9 mouse cellular contexts compared by ENCODE assay signal in the genomic region with DNA sequence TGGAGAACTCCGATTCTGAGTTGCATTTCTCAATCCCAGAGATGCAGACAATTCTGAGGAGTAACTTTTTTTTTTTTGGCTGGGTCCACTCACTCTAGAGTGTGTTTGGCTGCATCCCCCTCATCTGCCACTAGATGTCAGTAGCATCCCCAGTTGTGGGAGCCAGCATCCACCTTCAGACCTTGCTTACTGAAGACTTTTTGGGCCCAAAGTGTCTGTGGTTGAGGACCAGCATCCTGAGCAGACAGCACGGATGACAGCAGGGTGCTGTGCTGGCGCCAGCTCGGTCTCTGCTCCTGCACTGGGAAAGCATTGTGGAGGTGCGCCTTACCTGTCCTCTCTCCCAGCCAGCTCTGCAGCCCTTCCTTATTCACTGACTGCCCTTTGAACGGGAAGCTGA. TPM values are rescaled to one million over a fixed set of nuclear protein-coding genes. Genes with fewer than 3 reads are reported as not detected.
DNase-seq lines count a peak whose midpoint lies in the region; ATAC-seq and TF ChIP-seq lines count a peak whose summit lies in the region.
"Had no signal": no experiment of that assay in that cellular context is flagged by ENCODE, and none has a peak within 500 bp of the region (broad histone marks: within the 10 kb centered on the region; RNA-seq: fewer than 3 reads in every experiment).

No protein-coding gene starts in this region.

- H3K4me3 ChIP-seq in gastrocnemius, adult 2 months = no peak overlapping the region
- H3K4me3 ChIP-seq: liver, embryonic 13.5 days had no signal

- DNase-seq in gastrocnemius, adult 2 months = peak; percentile 37
- DNase-seq in gastrocnemius, adult 8-10 months (ENCODE audit: low spot score in 2 of 2) = no peak
- DNase-seq in Muller cell, postnatal 12 days (ENCODE audit: inconsistent ontology term) = peak; percentile 41
- peak; percentile 95 for DNase-seq in cerebellum, adult 9-11 months
- peak; percentile 54 to 69 for DNase-seq in frontal cortex, postnatal 25 days (ENCODE audit: low spot score in 2 of 2)
- DNase-seq in layer of hippocampus, postnatal 10 days (ENCODE audit: low spot score in 2 of 2) = peak; percentile 80 to 82
- peak; percentile 33 to 72 for DNase-seq in spleen, postnatal 4 days (ENCODE audit: low spot score in 2 of 2)
- DNase-seq: liver, embryonic 13.5 days had no signal

- intact Hi-C loops in gastrocnemius, adult 2 months (cut with DNase I) = no loop called here

- TF ChIP-seq CTCF in gastrocnemius, adult 2 months (IDR thresholded peaks at IDR 0.05) = peak; percentile 77

- peak; percentile 93 for ATAC-seq in megakaryocyte progenitor cell, adult 5-6 weeks (replicated peaks; ENCODE audit: poor library complexity)

- H3K27ac ChIP-seq in gastrocnemius, adult 2 months = no peak overlapping the region
- H3K27ac ChIP-seq: liver, embryonic 13.5 days had no signal

RNA-seq across cellular contexts. Expression of a gene that starts 42.4 kb away (rescaled TPM):
- 1 to 10 TPM in 1 of 2 experiments, under 1 TPM in 1; 0.51 to 1.6 TPM for total RNA-seq in gastrocnemius, adult 2 months (2021)
- 1 to 10 TPM in 1 of 4 experiments, under 1 TPM in 3; 0.63 to 1.2 (median 0.85) TPM for total RNA-seq in gastrocnemius, adult 8-10 months (2022)
- 100 to 1,000 TPM; 233 to 258 TPM for total RNA-seq in layer of hippocampus, postnatal 10 days (2021)
- total RNA-seq in megakaryocyte progenitor cell, adult 5-6 weeks (2015) = 39.8 and 46.3 TPM in 2 replicates
- total RNA-seq in megakaryocyte progenitor cell, adult 5-6 weeks (2017) = 75.2 and 84.8 TPM in 2 replicates

RNA-seq across cellular contexts. Expression of a gene that starts 43.6 kb away (rescaled TPM):
- total RNA-seq in gastrocnemius, adult 2 months (2021) = under 1 TPM; 0.48 to 0.53 TPM
- total RNA-seq in gastrocnemius, adult 8-10 months (2022) = under 1 TPM; 0.40 to 0.92 (median 0.44) TPM
- total RNA-seq in layer of hippocampus, postnatal 10 days (2021) = 10 to 100 TPM; 21.3 to 22.4 TPM
- total RNA-seq in megakaryocyte progenitor cell, adult 5-6 weeks (2015) = 0.39 and 0.72 TPM in 2 replicates
- total RNA-seq in megakaryocyte progenitor cell, adult 5-6 weeks (2017) = 0.12 and 0.14 TPM in 2 replicates

Comparison
In these comparisons a context has a peak if more than half of its experiments do, and no peak if none do; other contexts are left out.
1. DNase-seq: peak in gastrocnemius, adult 2 months (single experiment), Muller cell, postnatal 12 days (single experiment), cerebellum, adult 9-11 months (single experiment), frontal cortex, postnatal 25 days (2 of 2), layer of hippocampus, postnatal 10 days (2 of 2) and spleen, postnatal 4 days (2 of 2); none in gastrocnemius, adult 8-10 months (0 of 2).
2. RNA of a gene that starts 42.4 kb away (total RNA-seq): 233 to 258 TPM in layer of hippocampus, postnatal 10 days and 39.8 to 84.8 TPM in megakaryocyte progenitor cell, adult 5-6 weeks; 0.51 to 1.6 TPM in gastrocnemius, adult 2 months and 0.63 to 1.2 TPM in gastrocnemius, adult 8-10 months; every median in the first group is over 10 times any median in the second.
3. RNA of a gene that starts 43.6 kb away (total RNA-seq): 21.3 to 22.4 TPM in layer of hippocampus, postnatal 10 days; 0.12 to 0.72 TPM in megakaryocyte progenitor cell, adult 5-6 weeks, 0.48 to 0.53 TPM in gastrocnemius, adult 2 months and 0.40 to 0.92 TPM in gastrocnemius, adult 8-10 months; every median in the first group is over 10 times any median in the second.